Mouse (Mus musculus) brown adipose tissue, adult 24 weeks (tissue): ENCODE results near the gene Ccser1. TPM values are rescaled to one million over a fixed set of nuclear protein-coding genes. Genes with fewer than 3 reads are reported as not detected.

Source experiments
- H3K27ac ChIP-seq: fragments of 200-500 bp; replicated peaks from 2 replicates; pipeline ENCODE4 v1.5.1; 2012; ENCODE audit warnings: low read depth, mild to moderate bottlenecking, low read length
- H3K4me1 ChIP-seq: fragments of 200-500 bp; 2 replicates; pipeline ENCODE4 v1.6.1; 2012; ENCODE audit warnings: low read length, mixed read lengths; ENCODE audit not compliant: control insufficient read depth, insufficient read depth, insufficient read length
- H3K4me3 ChIP-seq: fragments of 200-500 bp; 2 replicates; pipeline ENCODE4 v1.5.1; 2012; ENCODE audit warnings: low read depth, mild to moderate bottlenecking, low read length, moderate library complexity; ENCODE audit not compliant: insufficient read depth
- polyA plus RNA-seq: library from polyadenylated mRNA; stranded (reverse); fragments of >200 nt; gene quantifications from 2 replicates; pipeline ENCODE4 v1.2.4, GENCODE M21; 2012; ENCODE audit not compliant: missing spikeins, insufficient read depth, insufficient read length

Gene Ccser1
- polyA plus RNA-seq, 1 experiment = 2.3 TPM

DNA sequence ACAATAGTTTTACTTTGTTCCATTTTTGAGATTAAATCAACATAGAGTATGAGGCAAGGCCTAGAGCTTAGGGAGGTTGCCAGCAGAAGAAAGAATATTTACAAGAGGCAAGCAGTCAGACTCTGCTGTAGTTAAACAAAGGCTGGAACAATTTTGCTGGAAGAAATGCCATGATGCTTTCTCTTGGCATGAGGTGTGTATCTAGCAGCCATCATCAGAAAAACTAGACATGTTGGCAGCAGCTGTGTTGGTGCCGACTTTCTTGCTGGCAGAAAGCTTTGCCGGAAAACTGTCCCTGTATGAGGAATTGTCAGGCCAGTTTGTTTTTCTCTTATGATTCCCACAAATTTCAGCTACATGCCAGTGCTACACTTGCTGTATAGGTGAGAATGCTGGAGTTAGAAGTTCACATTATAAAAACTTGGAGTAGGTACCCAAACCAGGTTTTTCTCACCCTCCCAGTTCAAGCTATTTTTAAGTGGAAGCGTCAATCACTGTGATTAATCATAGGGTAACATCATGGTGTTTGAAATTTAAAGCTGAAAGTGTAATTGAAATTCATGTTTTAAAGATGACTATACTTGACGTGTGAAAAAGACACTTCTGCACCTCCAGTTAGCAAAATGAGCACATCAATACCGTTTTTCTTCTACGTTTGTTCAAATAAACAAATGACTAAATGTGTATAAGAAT is 1016.5 kb downstream of the Ccser1 start:
- H3K4me3 ChIP-seq = no peak overlapping the region
- no peak overlapping the region for H3K27ac ChIP-seq
- no peaks in the 10 kb centered on the region for H3K4me1 ChIP-seq

DNA sequence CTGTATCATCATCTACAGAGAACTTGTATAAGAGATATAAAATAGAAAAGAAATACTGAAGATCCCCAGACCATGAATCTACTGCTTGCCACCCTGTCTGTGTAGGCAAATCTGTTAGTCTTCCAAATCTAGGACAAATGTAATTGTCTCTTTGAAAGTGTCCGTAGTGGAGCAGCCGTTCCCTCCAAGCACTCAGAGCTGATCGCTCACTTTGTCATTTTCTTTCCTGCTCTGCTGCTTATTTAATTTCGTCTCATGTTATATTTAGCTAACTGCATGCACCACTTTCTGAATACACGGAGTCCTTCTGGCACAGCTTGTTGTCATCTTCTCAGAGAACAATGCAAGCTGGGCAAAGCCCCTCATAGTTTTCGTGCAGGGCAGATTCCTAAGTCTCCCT is 1018.6 kb downstream of the Ccser1 start:
- Histone ChIP-seq H3K4me1 (no peaks in the 10 kb centered on the region), H3K27ac (no peak overlapping the region), H3K4me3 (no peak overlapping the region)

DNA sequence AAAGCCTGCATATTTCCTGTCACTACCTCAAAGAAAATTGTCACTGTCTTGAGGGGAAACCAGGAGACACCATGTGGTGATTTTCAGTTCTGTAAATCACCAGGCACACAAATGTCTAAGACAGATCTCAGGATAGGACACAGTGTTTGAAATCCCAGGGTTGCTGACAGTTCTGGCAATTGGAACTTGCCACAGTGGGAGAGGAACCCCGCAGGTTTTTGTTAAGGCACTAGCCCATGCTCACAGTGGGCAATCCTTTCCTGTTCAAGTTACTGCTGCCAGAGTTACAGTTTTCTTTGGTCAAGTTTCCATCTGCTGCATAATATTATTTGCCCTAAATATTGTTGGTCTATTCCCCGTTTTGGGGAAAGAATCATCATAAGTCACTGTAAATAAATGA is 1024.9 kb downstream of the Ccser1 start:
- Histone ChIP-seq H3K4me3 (no peak overlapping the region), H3K27ac (no peak overlapping the region)

DNA sequence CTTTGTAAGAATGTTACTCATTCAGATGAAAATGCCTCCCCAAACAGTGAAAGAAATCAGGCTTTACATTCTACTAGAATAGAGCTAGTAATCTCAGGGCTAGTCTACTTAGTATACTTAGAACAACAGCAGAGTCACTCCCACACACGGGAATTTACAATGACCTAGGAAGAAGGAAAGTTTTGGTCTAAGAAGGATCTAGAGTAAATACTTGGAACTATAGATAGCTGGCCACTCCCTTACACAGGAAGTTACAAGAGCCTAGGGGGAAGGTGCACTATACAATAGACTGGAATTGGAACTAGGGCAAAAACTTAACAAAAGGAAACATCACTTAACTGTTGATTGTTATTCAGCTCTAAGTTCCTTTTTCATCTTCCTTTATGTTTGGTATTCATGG is 1041.7 kb downstream of the Ccser1 start:
- H3K4me1 ChIP-seq = no peaks in the 10 kb centered on the region

More for the DNA sequence above, 1024.9 kb downstream of the Ccser1 start:
- no peaks in the 10 kb centered on the region for H3K4me1 ChIP-seq

DNA sequence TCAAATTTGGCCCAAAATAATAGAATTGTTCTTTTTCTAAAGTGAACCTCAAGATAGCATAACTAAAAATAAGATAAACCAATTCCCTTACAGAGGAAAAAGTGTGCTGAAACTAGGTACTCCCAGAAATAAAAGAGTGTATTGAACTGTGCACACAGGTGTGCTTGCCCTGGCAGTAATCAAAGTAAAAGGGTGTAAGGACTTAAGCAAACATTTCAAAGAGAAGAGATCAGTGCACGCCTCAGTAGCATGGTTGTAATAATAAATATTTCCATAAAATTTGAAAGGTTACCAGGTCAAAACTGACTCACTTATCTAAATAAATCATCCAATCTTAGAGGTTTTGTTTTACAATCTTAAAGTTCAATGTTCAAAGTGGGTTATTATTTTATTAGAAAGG is 1083.8 kb downstream of the Ccser1 start:
- H3K27ac ChIP-seq = no peak overlapping the region
- H3K4me1 ChIP-seq = no peaks in the 10 kb centered on the region
- H3K4me3 ChIP-seq = no peak overlapping the region

More for the DNA sequence above, 1041.7 kb downstream of the Ccser1 start:
- H3K27ac ChIP-seq = no peak overlapping the region
- H3K4me3 ChIP-seq = no peak overlapping the region

DNA sequence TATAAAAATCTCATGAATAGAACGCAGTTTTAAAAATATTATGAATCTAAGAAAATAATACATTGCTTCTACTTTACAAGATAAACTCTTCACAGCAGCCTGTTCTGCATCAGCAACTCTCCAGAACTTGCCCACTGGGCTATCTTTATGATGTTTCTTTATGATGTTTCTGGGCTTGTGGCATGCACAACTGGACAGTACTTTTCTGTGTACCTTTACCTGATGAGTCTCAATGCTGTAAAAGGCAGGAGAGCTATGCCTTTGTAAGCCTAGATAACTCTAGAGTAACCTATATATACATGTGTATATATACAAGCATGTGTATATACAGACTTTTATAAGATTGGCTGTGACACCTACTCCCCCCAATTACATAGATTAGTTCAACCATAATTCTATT is 1084.4 kb downstream of the Ccser1 start:
- Histone ChIP-seq H3K4me1 (no peaks in the 10 kb centered on the region), H3K27ac (no peak overlapping the region), H3K4me3 (no peak overlapping the region)

DNA sequence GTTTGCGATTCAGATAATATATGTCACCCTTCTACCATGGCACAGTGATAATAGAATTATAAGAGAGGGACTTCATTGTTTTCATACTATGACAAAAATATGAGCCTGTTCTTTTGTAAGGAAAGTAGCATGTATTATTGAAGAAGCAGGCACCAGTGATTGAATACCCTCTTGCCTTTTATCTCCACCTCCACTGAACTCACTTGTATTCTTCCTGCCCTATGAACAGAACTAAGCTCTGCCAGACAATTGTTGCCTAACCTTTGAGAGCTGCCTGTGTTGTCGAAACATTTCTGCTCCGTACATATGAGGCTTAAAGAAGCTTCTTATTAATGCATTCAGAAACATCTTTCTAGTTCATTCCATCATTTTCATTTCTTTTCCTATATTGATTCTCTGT is 1101.1 kb downstream of the Ccser1 start:
- no peaks in the 10 kb centered on the region for H3K4me1 ChIP-seq
- no peak overlapping the region for H3K4me3 ChIP-seq
- no peak overlapping the region for H3K27ac ChIP-seq

DNA sequence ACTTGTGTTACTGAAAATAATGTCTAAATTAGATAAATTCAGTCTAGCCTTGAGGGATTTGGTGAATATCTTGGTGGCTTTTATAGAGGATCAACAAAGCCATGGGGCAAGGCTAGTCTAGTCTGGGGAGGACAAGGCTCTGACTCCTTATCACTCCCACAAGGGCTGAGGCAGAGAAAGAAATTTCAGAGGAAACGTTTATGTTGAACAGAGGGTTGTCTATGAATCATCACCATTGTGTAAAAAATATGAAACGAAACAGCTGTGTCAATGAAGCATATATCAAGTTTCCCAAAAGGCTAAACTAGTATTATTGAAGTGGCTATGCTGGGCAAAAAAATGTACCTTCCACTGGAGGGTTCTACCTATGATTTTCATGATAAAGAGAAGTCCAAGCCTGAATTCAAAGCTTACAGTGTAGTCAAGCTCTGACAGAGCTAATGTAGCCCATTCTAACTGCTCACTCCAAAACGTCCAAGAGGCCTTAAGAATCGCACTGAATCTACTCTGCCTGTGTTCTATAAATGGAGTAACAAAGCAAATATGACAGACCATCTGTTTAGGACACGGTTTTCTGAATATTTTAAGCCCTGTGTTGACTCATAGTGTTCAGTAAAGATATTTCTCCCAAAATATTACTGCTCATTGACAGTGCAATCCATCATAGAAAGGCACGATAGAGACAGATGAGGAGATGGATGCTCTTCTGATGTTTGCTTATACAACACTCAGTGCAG is 1121.6 kb downstream of the Ccser1 start:
- Histone ChIP-seq H3K27ac (no peak overlapping the region), H3K4me1 (no peaks in the 10 kb centered on the region), H3K4me3 (no peak overlapping the region)

DNA sequence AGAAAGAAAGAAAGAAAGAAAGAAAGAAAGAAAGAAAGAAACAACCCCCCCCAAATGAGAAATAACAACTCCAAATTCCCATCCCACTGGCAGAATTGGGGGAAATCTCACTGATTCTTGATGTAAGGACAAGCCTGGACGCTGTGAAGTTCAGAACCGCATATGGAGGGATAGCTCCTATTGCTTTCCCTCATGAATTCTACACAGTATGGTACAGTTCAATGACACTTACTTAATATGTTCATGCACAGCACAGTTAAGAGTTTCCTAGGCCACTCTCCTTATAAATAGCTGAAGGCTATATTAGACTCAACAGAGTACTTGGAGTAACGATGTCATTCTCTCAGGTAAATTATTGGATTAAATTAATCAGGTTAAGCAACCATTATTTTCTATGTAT is 1138.5 kb downstream of the Ccser1 start:
- Histone ChIP-seq H3K4me1 (no peaks in the 10 kb centered on the region), H3K27ac (no peak overlapping the region), H3K4me3 (no peak overlapping the region)

DNA sequence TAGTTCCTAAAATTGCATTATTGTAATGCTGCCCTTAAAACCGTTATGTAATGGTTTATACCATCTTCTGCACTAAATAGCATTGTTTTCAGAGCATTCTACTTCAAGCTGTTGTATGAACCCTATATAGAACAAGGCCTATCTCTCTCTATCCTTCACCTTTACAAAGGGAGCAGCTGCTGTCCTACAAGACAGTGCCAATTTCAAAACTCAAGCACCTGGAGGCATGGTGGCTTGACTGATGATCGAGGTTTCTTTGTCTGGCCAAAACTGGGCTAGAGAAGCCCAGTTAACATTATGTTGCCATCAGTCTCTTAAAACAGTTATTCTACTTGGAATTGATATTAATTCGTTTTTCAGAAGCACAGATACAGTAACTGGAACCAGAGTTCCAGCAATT is 1160.2 kb downstream of the Ccser1 start:
- Histone ChIP-seq H3K27ac (no peak overlapping the region), H3K4me3 (no peak overlapping the region), H3K4me1 (no peaks in the 10 kb centered on the region)

DNA sequence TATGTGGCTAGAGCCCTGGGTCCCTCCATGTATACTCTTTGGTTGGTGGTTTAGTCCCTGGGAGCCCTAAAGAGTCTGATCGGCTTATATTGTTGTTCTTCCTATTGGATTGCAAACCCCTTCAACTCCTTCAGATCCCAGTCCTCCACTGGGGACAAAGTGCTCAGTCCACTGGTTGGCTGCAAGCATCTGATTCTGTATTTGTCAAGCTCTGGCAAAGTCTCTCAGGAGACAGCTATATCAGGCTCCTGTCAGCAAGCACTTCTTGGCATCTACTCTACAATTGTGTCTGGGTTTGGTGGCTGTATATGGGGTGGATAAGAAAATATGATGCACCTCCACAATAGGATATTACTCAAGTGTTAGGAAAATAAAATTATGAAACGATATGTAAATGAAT is 1187.7 kb downstream of the Ccser1 start:
- Histone ChIP-seq H3K27ac (no peak overlapping the region), H3K4me1 (no peaks in the 10 kb centered on the region), H3K4me3 (no peak overlapping the region)
